Mouse (Mus musculus): ENCODE measurements around the gene Brat1.

Gene Brat1

DNA sequence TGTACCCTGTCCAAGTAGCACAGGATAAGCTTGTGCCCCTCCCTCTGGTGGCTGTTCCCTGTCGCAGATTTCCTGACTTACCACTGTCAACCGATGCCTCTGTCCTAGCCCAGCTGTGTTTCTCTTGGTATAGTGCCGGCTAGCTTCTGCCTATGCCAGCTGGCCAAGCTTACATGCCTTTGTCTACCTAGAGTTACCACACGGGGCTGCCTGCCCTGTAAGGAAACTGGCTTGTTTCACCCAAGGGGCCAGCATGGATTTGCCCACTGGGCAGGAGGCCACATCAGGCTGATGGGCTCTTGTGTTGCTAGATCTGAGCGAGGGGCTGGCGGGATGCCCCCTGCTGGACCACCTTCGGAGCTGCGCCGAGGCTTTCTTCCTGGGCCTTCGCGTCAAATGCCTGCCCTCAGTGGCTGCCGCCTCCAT lies 38.9 kb downstream of the Brat1 start:
- no peak for DNase-seq (ENCODE audit: low read depth, low spot score)

DNA sequence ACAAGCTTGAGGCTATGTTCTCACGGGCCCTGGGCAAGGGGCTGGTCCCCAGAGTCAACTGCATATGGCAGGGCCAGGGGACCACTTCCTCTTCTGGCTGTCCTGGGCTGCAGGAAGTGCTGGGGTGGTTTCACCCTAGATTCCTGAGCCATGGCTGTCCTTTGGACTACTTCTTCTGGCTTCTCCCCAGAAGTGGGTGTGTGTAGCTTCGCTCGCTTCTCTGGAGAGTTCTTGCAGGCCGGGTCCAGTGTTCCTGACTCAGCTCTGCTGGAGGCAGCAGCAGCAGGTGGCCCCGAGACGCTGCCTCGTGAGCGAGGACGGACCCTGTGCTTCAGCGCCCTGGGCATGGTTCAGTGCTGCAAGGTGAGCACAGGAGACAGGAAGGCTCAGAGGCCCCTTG lies 43.6 kb downstream of the Brat1 start:
- no peak for DNase-seq (ENCODE audit: low read depth, low spot score)

DNA sequence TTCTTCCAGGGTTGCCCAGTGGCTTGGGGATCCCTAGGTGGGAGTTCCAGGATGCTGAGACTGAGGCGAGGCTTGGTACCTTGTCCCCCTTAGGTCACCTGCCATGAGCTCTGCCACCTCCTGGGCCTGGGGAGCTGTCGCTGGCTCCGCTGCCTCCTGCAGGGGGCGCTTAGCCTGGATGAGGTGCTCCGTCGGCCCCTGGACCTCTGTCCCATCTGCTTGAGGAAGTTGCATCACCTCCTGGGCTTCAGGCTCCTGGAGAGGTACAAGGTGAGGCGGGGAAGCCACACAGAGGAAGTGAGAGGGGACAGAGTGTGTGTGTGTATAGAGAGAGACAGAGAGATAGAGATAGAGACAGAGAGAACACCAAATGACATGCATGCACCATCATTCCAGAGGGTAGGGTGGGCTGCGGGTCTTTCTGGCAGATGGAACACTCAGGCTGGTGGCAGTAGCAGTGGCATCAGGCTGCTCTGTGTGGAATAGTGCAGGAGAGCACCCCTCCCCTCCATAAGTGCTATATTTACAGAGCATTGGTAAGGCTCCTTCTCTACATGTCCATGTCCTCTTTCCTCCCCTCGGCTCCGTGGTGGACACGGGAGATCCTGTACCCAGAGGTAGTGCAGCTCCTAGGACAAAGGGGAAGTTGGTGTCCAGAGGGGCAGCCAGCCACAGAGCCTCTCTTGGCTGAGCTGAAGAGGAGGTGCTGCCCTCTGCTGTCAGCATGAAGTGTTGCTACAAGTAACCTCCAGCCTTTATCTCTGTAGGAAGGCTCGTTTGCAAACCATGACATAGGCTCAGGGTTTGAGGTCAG lies 44.5 kb downstream of the Brat1 start:
- peak; percentile 83 for DNase-seq (ENCODE audit: low read depth, low spot score)

- DNase-seq (ENCODE audit: low read depth, low spot score), result peak; percentile 70
These were observed 46.1 kb downstream of the Brat1 start for GRCm38 (mm10) chr5:140750925-140751324.

GRCm38 (mm10) chr5:140752041-140752440 lies 47.2 kb downstream of the Brat1 start:
- no peak for DNase-seq (ENCODE audit: low read depth, low spot score)

DNA sequence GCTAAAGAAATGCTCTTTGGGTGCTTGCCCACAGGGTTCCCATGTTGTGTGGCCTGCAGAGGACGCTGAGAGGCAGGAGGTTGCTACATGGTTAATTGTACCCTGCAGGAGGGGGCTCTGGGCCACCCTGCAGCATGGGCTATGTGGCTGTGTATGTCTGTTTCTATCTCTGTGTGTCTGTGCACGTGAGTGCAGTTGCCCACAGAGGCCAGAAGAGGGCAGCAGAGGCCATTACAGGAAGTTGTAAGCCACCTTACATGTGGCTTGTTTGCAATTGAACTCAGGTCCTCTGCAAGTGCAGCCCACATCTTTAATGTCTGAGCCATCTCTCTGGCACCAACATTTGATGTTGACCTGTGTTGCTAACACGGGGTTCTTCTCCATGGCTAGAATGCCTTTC lies 47.8 kb downstream of the Brat1 start:
- peak; percentile 39 for DNase-seq (ENCODE audit: low read depth, low spot score)

- no peak for DNase-seq (ENCODE audit: low read depth, low spot score)
These were observed 48.4 kb downstream of the Brat1 start for GRCm38 (mm10) chr5:140753223-140753622.

- no peak for DNase-seq (ENCODE audit: low read depth, low spot score)
These were observed 54.1 kb downstream of the Brat1 start for GRCm38 (mm10) chr5:140758864-140759263.

DNA sequence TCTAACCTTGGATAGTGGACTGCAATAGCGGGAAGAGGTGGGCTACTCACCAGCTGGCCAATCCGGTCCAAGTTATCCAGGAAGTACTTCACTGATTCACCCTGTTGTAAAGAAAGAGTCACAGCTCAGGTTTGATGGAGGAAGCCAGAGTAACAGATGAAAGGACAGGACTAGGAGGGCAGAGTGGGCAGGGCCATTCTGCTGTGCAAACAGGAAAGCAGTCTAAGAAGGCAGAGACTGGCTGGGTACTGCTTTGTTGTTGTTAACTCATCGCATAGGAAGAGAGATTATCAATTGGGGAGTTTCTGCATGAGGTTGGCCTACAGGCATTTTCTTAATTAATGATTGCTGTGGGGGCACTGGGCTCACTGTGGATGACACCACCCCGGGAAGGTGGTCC lies 57.7 kb downstream of the Brat1 start:
- DNase-seq (ENCODE audit: low read depth, low spot score), result peak; percentile 53

GRCm38 (mm10) chr5:140764921-140765613 lies 60.3 kb downstream of the Brat1 start:
- no peak for DNase-seq (ENCODE audit: low read depth, low spot score)

GRCm38 (mm10) chr5:140766566-140766965 lies 61.8 kb downstream of the Brat1 start:
- DNase-seq (ENCODE audit: low read depth, low spot score), result no peak

- no peak for DNase-seq (ENCODE audit: low read depth, low spot score)
These were observed 62.9 kb downstream of the Brat1 start for GRCm38 (mm10) chr5:140767704-140768141.

- DNase-seq (ENCODE audit: low read depth, low spot score), result no peak
These were observed 63.5 kb downstream of the Brat1 start for GRCm38 (mm10) chr5:140768333-140768732.

All from CD4-positive, CD25-positive, alpha-beta regulatory T cell, adult 2 months (primary cell).